Mouse (Mus musculus) cortical plate, adult 2 months (tissue): ENCODE results near the gene Lmo2.

ENCODE experiments used
- CTCF ChIP-seq: fragments of 200-500 bp; IDR thresholded peaks from 2 replicates; pipeline ENCODE4 v1.5.1; 2011; ENCODE audit warnings: mild to moderate bottlenecking, control low read depth, low read length; ENCODE audit not compliant: insufficient read depth; ENCODE audit errors: extremely low read depth
- POLR2A ChIP-seq: fragments of 200-500 bp; IDR thresholded peaks from 2 replicates; pipeline ENCODE4 v1.6.1; 2011; ENCODE audit warnings: mild to moderate bottlenecking, low read length, control low read depth; ENCODE audit not compliant: insufficient read depth; ENCODE audit errors: extremely low read depth

DNA sequence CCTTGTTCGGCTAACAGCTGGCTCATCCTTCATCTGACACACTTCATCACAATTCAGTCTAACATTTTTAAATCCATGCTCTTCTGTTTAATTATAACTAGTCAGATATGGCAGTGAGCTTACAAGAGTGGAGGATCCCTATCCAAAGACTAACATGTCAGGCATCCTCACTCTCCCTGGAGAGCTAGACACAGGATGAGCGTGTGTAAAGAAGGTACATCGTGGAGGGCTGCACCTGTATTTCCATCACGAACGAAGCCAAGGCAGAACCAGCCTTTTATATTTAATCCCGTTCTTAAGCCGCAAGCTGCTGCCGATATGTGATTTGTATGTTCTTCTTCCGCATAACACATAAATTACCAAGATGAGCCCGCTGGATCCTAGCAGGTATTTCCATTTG, 25.4 kb downstream of the Lmo2 start:
- TF ChIP-seq CTCF (no peak), POLR2A (no peak)
